ENCODE assay signal across 8 mouse cellular contexts in the genomic region with DNA sequence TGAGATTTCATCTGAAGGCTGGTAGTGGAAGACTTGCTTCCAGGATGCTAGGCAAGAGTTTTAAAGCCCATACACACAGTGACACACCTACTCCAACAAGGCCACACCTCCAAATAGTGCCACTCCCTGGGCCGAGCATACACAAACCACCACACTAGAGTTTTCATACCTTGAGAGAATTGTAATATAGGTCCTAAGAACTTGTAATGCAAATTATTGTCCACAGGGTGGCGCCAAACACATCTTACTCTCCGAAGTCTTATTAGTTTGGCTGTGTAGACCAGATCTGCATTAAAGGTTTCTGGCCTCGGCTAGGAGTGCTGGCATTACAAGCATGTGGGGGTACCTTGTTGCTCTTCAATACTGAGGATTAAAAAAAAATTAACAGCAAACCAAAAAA. TPM values are rescaled to one million over a fixed set of nuclear protein-coding genes. Genes with fewer than 3 reads are reported as not detected.
DNase-seq lines count a peak whose midpoint lies in the region; ATAC-seq and TF ChIP-seq lines count a peak whose summit lies in the region.

No protein-coding gene starts in this region.

- H3K9me3 ChIP-seq in MEL (replicated peaks; ENCODE audit: insufficient read depth, low read length): no peaks in the 10 kb centered on the region
- H3K9me3 ChIP-seq in midbrain, embryonic 15.5 days: no peaks in the 10 kb centered on the region

- intact Hi-C loops in left cerebral cortex, postnatal 4 days (cut with DNase I): loop anchor here (5.0 kb wide), 2 partner anchors 39 to 94 kb away; partner anchors contain the start of gene Tulp3

- H3K27me3 ChIP-seq in MEL (ENCODE audit: control insufficient read depth in 1 of 2, insufficient read depth in 2 of 2, low read length in 2 of 2): no peaks in the 10 kb centered on the region
- H3K27me3 ChIP-seq in cerebellum, adult 2 months (ENCODE audit: control insufficient read depth, insufficient read depth, low read length): no peaks in the 10 kb centered on the region
- H3K27me3 ChIP-seq in midbrain, embryonic 15.5 days (replicated peaks): no peaks in the 10 kb centered on the region

- no peaks in the 10 kb centered on the region for H3K4me1 ChIP-seq in MEL (ENCODE audit: control insufficient read depth in 1 of 2, insufficient read depth in 2 of 2, low read length in 2 of 2)
- H3K4me1 ChIP-seq in cerebellum, adult 2 months (ENCODE audit: control insufficient read depth, insufficient read depth, low read length): no peaks in the 10 kb centered on the region
- no peaks in the 10 kb centered on the region for H3K4me1 ChIP-seq in midbrain, embryonic 15.5 days

- H3K79me2 ChIP-seq in MEL (ENCODE audit: control insufficient read depth, insufficient read depth, low read length, poor library complexity): no peaks in the 10 kb centered on the region

- TF ChIP-seq RAD21 in MEL (IDR thresholded peaks at IDR 0.05; ENCODE audit: low read depth, low read length): peak; percentile 75

- H3K27ac ChIP-seq in MEL (ENCODE audit: control insufficient read depth, low read depth, low read length): no peak overlapping the region
- H3K27ac ChIP-seq in cerebellum, adult 2 months (ENCODE audit: insufficient read depth, low read length): no peak overlapping the region
- no peak overlapping the region for H3K27ac ChIP-seq in midbrain, embryonic 15.5 days

- no peak overlapping the region for H3K4me3 ChIP-seq in MEL (ENCODE audit: control insufficient read depth in 1 of 2, insufficient read depth in 1 of 2, low read depth in 2 of 2, low read length in 2 of 2)
- H3K4me3 ChIP-seq in cerebellum, adult 2 months (replicated peaks; ENCODE audit: insufficient read depth, low read depth, low read length): no peak overlapping the region
- H3K4me3 ChIP-seq in midbrain, embryonic 15.5 days: no peak overlapping the region

- no peaks in the 10 kb centered on the region for H3K36me3 ChIP-seq in MEL (ENCODE audit: control insufficient read depth in 1 of 2, insufficient read depth in 2 of 2, low read length in 2 of 2)
- peaks cover 14% of the 10 kb centered on the region for H3K36me3 ChIP-seq in midbrain, embryonic 15.5 days (replicated peaks)

- TF ChIP-seq POLR2A in MEL (IDR thresholded peaks at IDR 0.05; ENCODE audit: control insufficient read depth in 1 of 2, insufficient read depth in 1 of 2, low read depth in 1 of 2, low read length in 2 of 2, poor library complexity in 1 of 2): no peak
- no peak for TF ChIP-seq POLR2A in cerebellum, adult 2 months (IDR thresholded peaks at IDR 0.05; ENCODE audit: borderline replicate concordance, insufficient read depth, low read length)

- no peak overlapping the region for H3K9ac ChIP-seq in MEL (ENCODE audit: control insufficient read depth, low read depth, low read length, poor library complexity, severe bottlenecking)
- H3K9ac ChIP-seq in midbrain, embryonic 15.5 days: no peak overlapping the region

- 4% methylated on average over 4 of the region's 4 CpGs for WGBS in cerebellum, adult 2 months
- WGBS in midbrain, embryonic 15.5 days: 13% methylated on average over 4 of the region's 4 CpGs

- no peak for TF ChIP-seq EP300 in MEL (IDR thresholded peaks at IDR 0.05; ENCODE audit: low read depth in 1 of 2, low read length in 2 of 2)

- H3K4me2 ChIP-seq in midbrain, embryonic 15.5 days: no peak overlapping the region

- DNase-seq in 3T3-L1 (ENCODE audit: low read depth, low spot score) (peak; percentile 95), MEL (ENCODE audit: low read depth, low spot score) (peak; percentile 86)
- peak; percentile 49 to 60 for DNase-seq in cerebellum, adult 2 months
- DNase-seq in frontal cortex, adult 2 months (ENCODE audit: extremely low spot score in 1 of 2, low spot score in 1 of 2): peak; percentile 42 to 88
- peak; percentile 31 for DNase-seq in kidney, adult 11 months
- DNase-seq in left cerebral cortex, postnatal 4 days: peak; percentile 51
- DNase-seq in spleen, postnatal 4 days (ENCODE audit: low spot score in 2 of 2): peak; percentile 40 to 72

- TF ChIP-seq CTCF in MEL (IDR thresholded peaks at IDR 0.05 in 2 of 3, conservative IDR thresholded peaks at IDR 0.05 in 1 of 3; ENCODE audit: control insufficient read depth in 1 of 3, insufficient read depth in 1 of 3, low read depth in 2 of 3, low read length in 3 of 3, poor library complexity in 1 of 3, severe bottlenecking in 1 of 3): peak; percentile 43 to 82 (median 57)
- TF ChIP-seq CTCF in cerebellum, adult 2 months (IDR thresholded peaks at IDR 0.05; ENCODE audit: borderline replicate concordance, insufficient read depth, low read depth, low read length): peak; percentile 65

- ATAC-seq in midbrain, embryonic 15.5 days (replicated peaks): peak; percentile 76

TF ChIP-seq in MEL, 35 proteins besides CTCF, POLR2A, EP300 and RAD21:
- TF ChIP-seq MXI1 (IDR thresholded peaks at IDR 0.05; ENCODE audit: low read depth, low read length) (no peak), ZC3H11A (IDR thresholded peaks at IDR 0.05; ENCODE audit: low read depth, low read length) (peak; percentile 76), SMC3 (IDR thresholded peaks at IDR 0.05; ENCODE audit: low read depth, low read length) (peak; percentile 92), GATA1 (IDR thresholded peaks at IDR 0.05; ENCODE audit: low read depth, low read length) (no peak), ZNF384 (IDR thresholded peaks at IDR 0.05; ENCODE audit: low read depth, low read length) (no peak), ZMIZ1 (IDR thresholded peaks at IDR 0.05; ENCODE audit: low read depth, low read length) (no peak), POLR2AphosphoS2 (IDR thresholded peaks at IDR 0.05; ENCODE audit: low read length) (no peak), E2F4 (IDR thresholded peaks at IDR 0.05; ENCODE audit: borderline replicate concordance, low read depth, low read length) (no peak), MEF2A (IDR thresholded peaks at IDR 0.05; ENCODE audit: extremely low read depth, insufficient replicate concordance, low read depth, low read length, poor library complexity, severe bottlenecking) (no peak), MAX (IDR thresholded peaks at IDR 0.05; ENCODE audit: low read length) (no peak), CHD1 (IDR thresholded peaks at IDR 0.05; ENCODE audit: low read depth, low read length) (no peak), HCFC1 (IDR thresholded peaks at IDR 0.05; ENCODE audit: low read depth, low read length) (0 out of 2 replicates have a peak, but pooled peaks have one; percentile 22), JUND (IDR thresholded peaks at IDR 0.05; ENCODE audit: low read depth, low read length) (no peak), ELF1 (IDR thresholded peaks at IDR 0.05; ENCODE audit: low read depth, low read length) (no peak), TAL1 (IDR thresholded peaks at IDR 0.05; ENCODE audit: low read length) (no peak)

RNA-seq across cellular contexts. Expression of gene Tead4, which starts 17.7 kb away (rescaled TPM):
- not detected in 2 replicates for total RNA-seq in MEL (2012; rRNA removed)
- not detected for polyA plus RNA-seq in MEL (2012; ENCODE audit: insufficient read depth in 1 of 2, insufficient read length in 2 of 2, low read depth in 1 of 2, low replicate concordance in 2 of 2, missing spikeins in 1 of 2)
- 4.7 and 5.5 TPM in 2 replicates for polyA plus RNA-seq in cerebellum, adult 2 months (2012; rRNA removed)
- polyA plus RNA-seq in frontal cortex, adult 2 months (2012; rRNA removed): 0.34 and 0.40 TPM in 2 replicates
- total RNA-seq in left cerebral cortex, postnatal 4 days (2021): 1 to 10 TPM; 1.2 to 1.6 TPM
- 0.65 and 0.91 TPM in 2 replicates for polyA plus RNA-seq in midbrain, embryonic 15.5 days (2015; fragmentation: Nextera tagmentation; extraction: Ambion mirVana)

RNA-seq across cellular contexts. Expression of gene Tulp3, which starts 37.3 kb away (rescaled TPM):
- total RNA-seq in MEL (2012; rRNA removed): 5.3 and 5.7 TPM in 2 replicates
- 10 to 100 TPM in 1 of 2 experiments, not detected in 1; 19.2 TPM for polyA plus RNA-seq in MEL (2012; ENCODE audit: insufficient read depth in 1 of 2, insufficient read length in 2 of 2, low read depth in 1 of 2, low replicate concordance in 2 of 2, missing spikeins in 1 of 2)
- polyA plus RNA-seq in cerebellum, adult 2 months (2012; rRNA removed): 44.0 and 44.8 TPM in 2 replicates
- polyA plus RNA-seq in frontal cortex, adult 2 months (2012; rRNA removed): 33.3 and 35.9 TPM in 2 replicates
- 10 to 100 TPM; 21.8 to 24.7 TPM for total RNA-seq in left cerebral cortex, postnatal 4 days (2021)
- polyA plus RNA-seq in midbrain, embryonic 15.5 days (2015; fragmentation: Nextera tagmentation; extraction: Ambion mirVana): 16.2 and 17.6 TPM in 2 replicates

RNA-seq across cellular contexts. Expression of gene Rhno1, which starts 44.4 kb away (rescaled TPM):
- 40.1 and 46.8 TPM in 2 replicates for total RNA-seq in MEL (2012; rRNA removed)
- 100 to 1,000 TPM in 1 of 2 experiments, 10 to 100 TPM in 1; 88.1 to 137 TPM for polyA plus RNA-seq in MEL (2012; ENCODE audit: insufficient read depth in 1 of 2, insufficient read length in 2 of 2, low read depth in 1 of 2, low replicate concordance in 2 of 2, missing spikeins in 1 of 2)
- 11.1 and 11.9 TPM in 2 replicates for polyA plus RNA-seq in cerebellum, adult 2 months (2012; rRNA removed)
- 13.9 and 15.3 TPM in 2 replicates for polyA plus RNA-seq in frontal cortex, adult 2 months (2012; rRNA removed)
- total RNA-seq in left cerebral cortex, postnatal 4 days (2021): 10 to 100 TPM; 35.5 to 36.8 TPM
- 86.1 and 89.4 TPM in 2 replicates for polyA plus RNA-seq in midbrain, embryonic 15.5 days (2015; fragmentation: Nextera tagmentation; extraction: Ambion mirVana)

RNA-seq across cellular contexts. Expression of gene Foxm1, which starts 44.5 kb away (rescaled TPM):
- total RNA-seq in MEL (2012; rRNA removed): 13.7 and 14.7 TPM in 2 replicates
- 10 to 100 TPM; 31.1 to 61.9 TPM for polyA plus RNA-seq in MEL (2012; ENCODE audit: insufficient read depth in 1 of 2, insufficient read length in 2 of 2, low read depth in 1 of 2, low replicate concordance in 2 of 2, missing spikeins in 1 of 2)
- 1.2 and 1.5 TPM in 2 replicates for polyA plus RNA-seq in cerebellum, adult 2 months (2012; rRNA removed)
- 2.2 TPM in 2 replicates for polyA plus RNA-seq in frontal cortex, adult 2 months (2012; rRNA removed)
- total RNA-seq in left cerebral cortex, postnatal 4 days (2021): 10 to 100 TPM in 1 of 2 experiments, 1 to 10 TPM in 1; 8.7 to 11.2 TPM
- polyA plus RNA-seq in midbrain, embryonic 15.5 days (2015; fragmentation: Nextera tagmentation; extraction: Ambion mirVana): 5.7 and 7.6 TPM in 2 replicates

RNA-seq across cellular contexts. Expression of gene Tex52, which starts 56.9 kb away (rescaled TPM):
- not detected in 2 replicates for total RNA-seq in MEL (2012; rRNA removed)
- polyA plus RNA-seq in MEL (2012; ENCODE audit: insufficient read depth in 1 of 2, insufficient read length in 2 of 2, low read depth in 1 of 2, low replicate concordance in 2 of 2, missing spikeins in 1 of 2): under 1 TPM in 1 of 2 experiments, not detected in 1; 0.07 TPM
- polyA plus RNA-seq in cerebellum, adult 2 months (2012; rRNA removed): 5.4 and 8.0 TPM in 2 replicates
- 1.9 and 2.0 TPM in 2 replicates for polyA plus RNA-seq in frontal cortex, adult 2 months (2012; rRNA removed)
- under 1 TPM; 0.32 to 0.46 TPM for total RNA-seq in left cerebral cortex, postnatal 4 days (2021)
- polyA plus RNA-seq in midbrain, embryonic 15.5 days (2015; fragmentation: Nextera tagmentation; extraction: Ambion mirVana): 1.0 and 1.1 TPM in 2 replicates

Comparison
In these comparisons a context has a peak if more than half of its experiments do, and no peak if none do; other contexts are left out.
1. DNase-seq: peak in every context shown above with its lines; median percentile 95 in 3T3-L1; 86 in MEL; 65 in frontal cortex, adult 2 months; 56 in spleen, postnatal 4 days; 54 in cerebellum, adult 2 months; 51 in left cerebral cortex, postnatal 4 days; 31 in kidney, adult 11 months.